Mouse (Mus musculus) testis, adult 2 months (tissue): ENCODE data around the gene Pepd.

Experiments used
- CTCF ChIP-seq: fragments of 200-500 bp; IDR thresholded peaks from 2 replicates; pipeline ENCODE4 v1.5.1; 2012; ENCODE audit warnings: low read depth, mild to moderate bottlenecking, inconsistent platforms, low read length, moderate library complexity; ENCODE audit not compliant: control insufficient read depth, insufficient read depth, insufficient replicate concordance
- POLR2A ChIP-seq: fragments of 200-500 bp; IDR thresholded peaks from 2 replicates; pipeline ENCODE4 v1.6.1; 2012; ENCODE audit warnings: low read depth, mild to moderate bottlenecking, inconsistent platforms, low read length, moderate library complexity; ENCODE audit not compliant: control insufficient read depth

- TF ChIP-seq POLR2A, result no peak
- no peak for TF ChIP-seq CTCF
Observed at GRCm38 (mm10) chr7:34995872-34996662, 83.9 kb downstream of the Pepd start.
